Mouse (Mus musculus): ENCODE measurements around the gene Hhip. TPM values are rescaled to one million over a fixed set of nuclear protein-coding genes. Genes with fewer than 3 reads are reported as not detected.
A peak's percentile ranks its signal among the peaks of the same experiment; 100 is the strongest.

Gene Hhip
- polyA plus RNA-seq (2015; fragmentation: Nextera tagmentation; extraction: Ambion mirVana) = 1.9 and 2.0 TPM in 2 replicates

GRCm38 (mm10) chr8:80057198-80058174 is at the start of gene Hhip:
Hhip (minus strand) TSS chr8:80058006.
- peak within 1 kb of the TSS; percentile 60 for H3K4me2 ChIP-seq (ENCODE audit: low read depth, low read length)
- ATAC-seq (ENCODE audit: low read depth) = no peak
- H3K9me3 ChIP-seq (replicated peaks; ENCODE audit: control insufficient read depth, low read length) = no peaks in the 10 kb centered on the region
- H3K27ac ChIP-seq (ENCODE audit: low read length) = no peak within 1 kb of the TSS
- H3K27me3 ChIP-seq (ENCODE audit: control insufficient read depth, insufficient read depth, low read depth, low read length) = peaks cover 25% of the 10 kb centered on the region
- no peak within 1 kb of the TSS; the same call in 1 of the 2 replicates for H3K9ac ChIP-seq (ENCODE audit: low read depth, low read length)
- peak within 1 kb of the TSS; percentile 43 for H3K4me3 ChIP-seq (ENCODE audit: low read depth, low read length)
- WGBS (ENCODE audit: insufficient replicate concordance) = under 1% methylated on average over 38 of the region's 56 CpGs
- no peaks in the 10 kb centered on the region for H3K36me3 ChIP-seq (ENCODE audit: control insufficient read depth, insufficient read depth)
- H3K4me1 ChIP-seq (ENCODE audit: control insufficient read depth, low read depth, low read length) = no peaks in the 10 kb centered on the region; the same call in 1 of the 2 replicates

DNA sequence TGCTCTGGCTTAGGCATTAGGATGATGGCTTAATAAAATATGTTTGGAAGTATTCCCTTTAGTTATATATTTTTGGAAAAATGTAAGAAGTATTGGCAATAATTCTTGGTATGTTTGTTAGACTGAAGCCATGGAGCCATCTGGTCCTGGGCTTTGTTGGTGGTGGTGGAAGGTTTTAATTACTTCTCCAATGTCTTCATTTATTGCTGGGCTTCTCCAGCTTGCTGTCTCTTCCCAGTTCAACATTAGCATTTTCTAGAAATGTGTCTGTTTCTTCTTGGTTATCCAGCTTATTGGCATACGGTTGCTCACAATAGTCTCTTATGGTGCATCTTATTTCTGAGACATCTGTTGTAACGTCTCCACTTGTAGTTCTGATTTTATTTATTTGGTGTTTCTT is 29.2 kb upstream of the Hhip start:
- no peak for ATAC-seq (ENCODE audit: low read depth)
- Histone ChIP-seq H3K9me3 (replicated peaks; ENCODE audit: control insufficient read depth, low read length) (no peaks in the 10 kb centered on the region), H3K9ac (ENCODE audit: low read depth, low read length) (no peak overlapping the region), H3K27me3 (ENCODE audit: control insufficient read depth, insufficient read depth, low read depth, low read length) (no peaks in the 10 kb centered on the region), H3K4me2 (ENCODE audit: low read depth, low read length) (no peak overlapping the region), H3K4me3 (ENCODE audit: low read depth, low read length) (no peak overlapping the region), H3K36me3 (ENCODE audit: control insufficient read depth, insufficient read depth) (no peaks in the 10 kb centered on the region), H3K4me1 (ENCODE audit: control insufficient read depth, low read depth, low read length) (no peaks in the 10 kb centered on the region), H3K27ac (ENCODE audit: low read length) (no peak overlapping the region)
- 83% methylated on average over 2 of the region's 2 CpGs for WGBS (ENCODE audit: insufficient replicate concordance)

DNA sequence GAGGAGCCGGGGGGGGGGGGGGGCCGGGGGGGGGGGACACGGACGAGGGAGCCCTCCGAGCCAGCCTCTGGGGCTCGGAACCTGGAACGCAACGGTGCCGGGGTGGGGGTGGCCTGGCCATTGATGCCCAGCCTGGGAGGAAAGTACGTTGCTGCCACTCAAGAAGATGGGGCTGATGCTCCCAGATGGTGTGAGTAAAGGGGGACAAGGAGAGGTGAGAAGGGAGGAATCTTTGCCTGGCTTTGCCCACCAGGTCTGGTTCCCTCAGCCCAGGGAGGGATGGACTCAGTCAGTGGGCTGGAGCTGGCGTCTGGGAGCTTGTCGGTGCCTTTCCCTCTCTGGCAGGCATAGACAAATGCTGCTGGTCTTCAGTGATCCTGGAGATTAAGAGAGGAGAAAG is 387 bp upstream of the Hhip start:
- 5% methylated on average over 10 of the region's 12 CpGs for WGBS (ENCODE audit: insufficient replicate concordance)
- H3K9ac ChIP-seq (ENCODE audit: low read depth, low read length) = no peak overlapping the region
- H3K27ac ChIP-seq (ENCODE audit: low read length) = no peak overlapping the region
- peak overlapping the region; percentile 60 for H3K4me2 ChIP-seq (ENCODE audit: low read depth, low read length)
- H3K9me3 ChIP-seq (replicated peaks; ENCODE audit: control insufficient read depth, low read length) = no peaks in the 10 kb centered on the region
- H3K27me3 ChIP-seq (ENCODE audit: control insufficient read depth, insufficient read depth, low read depth, low read length) = peaks cover 25% of the 10 kb centered on the region
- no peaks in the 10 kb centered on the region; the same call in 1 of the 2 replicates for H3K4me1 ChIP-seq (ENCODE audit: control insufficient read depth, low read depth, low read length)
- H3K36me3 ChIP-seq (ENCODE audit: control insufficient read depth, insufficient read depth) = no peaks in the 10 kb centered on the region
- no peak overlapping the region for H3K4me3 ChIP-seq (ENCODE audit: low read depth, low read length)
- ATAC-seq (ENCODE audit: low read depth) = no peak

DNA sequence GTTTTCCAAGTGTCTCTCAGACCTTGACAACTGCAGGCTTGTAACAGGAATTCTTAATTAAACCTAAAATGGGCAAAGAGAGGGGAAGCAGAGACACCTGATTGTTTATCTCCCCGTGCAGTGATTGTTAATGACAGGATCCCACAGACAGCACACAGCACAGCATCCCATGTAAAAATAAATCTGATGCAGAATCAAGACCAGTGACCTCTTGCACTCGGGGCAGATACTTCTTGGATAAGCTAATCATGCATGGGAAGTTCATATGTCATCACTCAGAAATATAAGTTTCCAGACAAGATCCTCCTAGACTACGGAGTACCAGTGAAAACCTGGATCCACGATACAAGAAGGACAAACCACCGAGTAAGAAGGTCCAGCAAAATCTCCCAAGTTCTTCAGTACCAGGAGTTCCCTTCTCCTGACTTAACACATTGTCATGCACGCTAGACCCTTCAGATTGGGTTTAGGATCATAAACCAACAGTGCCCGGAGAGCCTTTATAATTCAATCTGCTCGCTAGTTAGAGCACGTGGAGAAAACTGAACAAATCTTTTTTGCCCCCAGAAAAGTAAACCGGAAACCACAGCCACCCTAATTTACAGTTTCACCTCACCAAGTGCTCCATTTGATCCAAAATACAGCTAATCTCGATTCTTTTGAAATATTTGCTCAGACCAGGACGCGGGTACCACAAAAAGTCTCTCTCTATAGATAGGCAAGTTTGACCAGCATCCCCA is 1.3 kb downstream of the Hhip start:
- 14% methylated on average over 13 of the region's 13 CpGs for WGBS (ENCODE audit: insufficient replicate concordance)
- no peaks in the 10 kb centered on the region for H3K36me3 ChIP-seq (ENCODE audit: control insufficient read depth, insufficient read depth)
- no peaks in the 10 kb centered on the region; the same call in 1 of the 2 replicates for H3K4me1 ChIP-seq (ENCODE audit: control insufficient read depth, low read depth, low read length)
- no peak overlapping the region for H3K9ac ChIP-seq (ENCODE audit: low read depth, low read length)
- H3K9me3 ChIP-seq (replicated peaks; ENCODE audit: control insufficient read depth, low read length) = no peaks in the 10 kb centered on the region
- H3K4me3 ChIP-seq (ENCODE audit: low read depth, low read length) = peak overlapping the region; percentile 43; the same call in 1 of the 2 replicates
- H3K4me2 ChIP-seq (ENCODE audit: low read depth, low read length) = no peak overlapping the region
- peaks cover 25% of the 10 kb centered on the region for H3K27me3 ChIP-seq (ENCODE audit: control insufficient read depth, insufficient read depth, low read depth, low read length)
- no peak overlapping the region for H3K27ac ChIP-seq (ENCODE audit: low read length)
- ATAC-seq (ENCODE audit: low read depth) = no peak

- Histone ChIP-seq H3K4me1 (ENCODE audit: control insufficient read depth, low read depth, low read length) (no peaks in the 10 kb centered on the region; the same call in 1 of the 2 replicates), H3K4me2 (ENCODE audit: low read depth, low read length) (no peak overlapping the region), H3K4me3 (ENCODE audit: low read depth, low read length) (no peak overlapping the region), H3K27me3 (ENCODE audit: control insufficient read depth, insufficient read depth, low read depth, low read length) (peaks cover 25% of the 10 kb centered on the region), H3K27ac (ENCODE audit: low read length) (no peak overlapping the region), H3K36me3 (ENCODE audit: control insufficient read depth, insufficient read depth) (no peaks in the 10 kb centered on the region), H3K9ac (ENCODE audit: low read depth, low read length) (no peak overlapping the region), H3K9me3 (replicated peaks; ENCODE audit: control insufficient read depth, low read length) (no peaks in the 10 kb centered on the region)
- no peak for ATAC-seq (ENCODE audit: low read depth)
- 31% methylated on average over 10 of the region's 10 CpGs for WGBS (ENCODE audit: insufficient replicate concordance)
These were observed 2.0 kb downstream of the Hhip start for GRCm38 (mm10) chr8:80055777-80056176.

- Histone ChIP-seq H3K4me3 (ENCODE audit: low read depth, low read length) (no peak overlapping the region), H3K4me2 (ENCODE audit: low read depth, low read length) (no peak overlapping the region)
- ATAC-seq (ENCODE audit: low read depth) = no peak
These were observed 2.7 kb downstream of the Hhip start for GRCm38 (mm10) chr8:80055094-80055493.

GRCm38 (mm10) chr8:80054216-80054615 is 3.6 kb downstream of the Hhip start:
- Histone ChIP-seq H3K9me3 (replicated peaks; ENCODE audit: control insufficient read depth, low read length) (no peaks in the 10 kb centered on the region), H3K27me3 (ENCODE audit: control insufficient read depth, insufficient read depth, low read depth, low read length) (peaks cover 25% of the 10 kb centered on the region), H3K36me3 (ENCODE audit: control insufficient read depth, insufficient read depth) (no peaks in the 10 kb centered on the region), H3K4me2 (ENCODE audit: low read depth, low read length) (no peak overlapping the region), H3K4me3 (ENCODE audit: low read depth, low read length) (no peak overlapping the region), H3K27ac (ENCODE audit: low read length) (no peak overlapping the region), H3K9ac (ENCODE audit: low read depth, low read length) (no peak overlapping the region), H3K4me1 (ENCODE audit: control insufficient read depth, low read depth, low read length) (no peaks in the 10 kb centered on the region; the same call in 1 of the 2 replicates)
- 41% methylated on average over 4 of the region's 4 CpGs for WGBS (ENCODE audit: insufficient replicate concordance)
- ATAC-seq (ENCODE audit: low read depth) = no peak

More at GRCm38 (mm10) chr8:80055094-80055493, 2.7 kb downstream of the Hhip start:
- Histone ChIP-seq H3K27ac (ENCODE audit: low read length) (no peak overlapping the region), H3K4me1 (ENCODE audit: control insufficient read depth, low read depth, low read length) (no peaks in the 10 kb centered on the region; the same call in 1 of the 2 replicates), H3K9ac (ENCODE audit: low read depth, low read length) (no peak overlapping the region), H3K36me3 (ENCODE audit: control insufficient read depth, insufficient read depth) (no peaks in the 10 kb centered on the region), H3K9me3 (replicated peaks; ENCODE audit: control insufficient read depth, low read length) (no peaks in the 10 kb centered on the region), H3K27me3 (ENCODE audit: control insufficient read depth, insufficient read depth, low read depth, low read length) (peaks cover 25% of the 10 kb centered on the region)
- WGBS (ENCODE audit: insufficient replicate concordance) = 56% methylated on average over 6 of the region's 6 CpGs

DNA sequence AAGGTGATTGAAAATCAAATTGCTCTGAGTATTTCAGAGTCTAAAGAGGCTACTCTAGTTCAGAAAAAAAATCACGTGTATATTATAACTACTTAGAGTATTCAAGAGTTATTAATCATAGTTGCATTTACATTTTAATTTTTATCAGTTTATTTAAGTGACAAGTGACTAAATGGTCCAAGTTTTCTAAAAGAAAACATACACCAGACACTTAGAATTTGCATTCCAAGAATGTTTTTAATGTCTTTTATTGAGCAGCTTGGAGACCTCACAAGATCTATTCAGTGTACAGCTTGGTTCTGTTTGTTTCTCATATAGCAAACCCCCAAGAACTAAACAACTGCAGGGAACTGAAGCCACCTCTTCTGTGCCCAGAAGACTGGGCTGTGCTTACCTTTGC is 5.0 kb downstream of the Hhip start:
- Histone ChIP-seq H3K27me3 (ENCODE audit: control insufficient read depth, insufficient read depth, low read depth, low read length) (peaks cover 17% of the 10 kb centered on the region), H3K4me2 (ENCODE audit: low read depth, low read length) (no peak overlapping the region), H3K36me3 (ENCODE audit: control insufficient read depth, insufficient read depth) (no peaks in the 10 kb centered on the region), H3K4me3 (ENCODE audit: low read depth, low read length) (no peak overlapping the region), H3K27ac (ENCODE audit: low read length) (no peak overlapping the region), H3K9me3 (replicated peaks; ENCODE audit: control insufficient read depth, low read length) (no peaks in the 10 kb centered on the region), H3K4me1 (ENCODE audit: control insufficient read depth, low read depth, low read length) (no peaks in the 10 kb centered on the region; the same call in 1 of the 2 replicates), H3K9ac (ENCODE audit: low read depth, low read length) (no peak overlapping the region)
- whole genome bisulfite sequencing (ENCODE audit: insufficient replicate concordance) = 55% methylated on average over 1 of the region's 1 CpGs
- no peak for ATAC-seq (ENCODE audit: low read depth)
